Mouse (Mus musculus) CH12.LX (cell line): Measurements from ENCODE around the gene Gm10428.

Experiments used
- MAX ChIP-seq: IDR thresholded peaks from 2 replicates; pipeline ENCODE4 v1.6.1; 2011; ENCODE audit warnings: low read length, improper control_type of control experiment
- NELFE ChIP-seq: IDR thresholded peaks from 2 replicates; pipeline ENCODE4 v1.6.1; 2011; ENCODE audit warnings: low read depth, low read length, improper control_type of control experiment
- NRF1 ChIP-seq: IDR thresholded peaks from 2 replicates; pipeline ENCODE4 v1.6.1; 2014; ENCODE audit warnings: low read depth, mild to moderate bottlenecking, inconsistent platforms, low read length, improper control_type of control experiment, moderate library complexity
- TCF12 ChIP-seq: IDR thresholded peaks from 2 replicates; pipeline ENCODE4 v1.6.1; 2014; ENCODE audit warnings: low read depth, mild to moderate bottlenecking, inconsistent platforms, low read length, improper control_type of control experiment

DNA sequence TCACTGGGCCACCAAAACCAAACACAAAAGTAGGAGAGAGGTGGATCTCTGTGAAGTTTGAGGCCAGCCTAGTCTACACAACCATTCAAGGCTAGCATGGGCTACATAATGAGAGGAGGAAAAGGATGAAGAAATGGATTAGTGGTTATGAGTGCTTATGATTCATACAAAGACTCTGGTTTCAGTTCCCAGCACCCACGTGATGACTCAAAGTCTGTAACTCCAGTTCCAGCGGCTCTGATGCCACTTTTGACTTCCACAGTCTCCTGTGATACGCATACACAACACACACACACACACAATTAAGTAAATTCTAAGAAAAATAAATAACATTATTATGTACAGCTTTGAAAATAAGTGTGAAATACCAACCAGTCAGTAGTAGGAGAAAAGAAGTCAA, 20.2 kb upstream of the Gm10428 start:
- TF ChIP-seq MAX = no peak
- TF ChIP-seq NRF1 = no peak
- no peak for TF ChIP-seq NELFE
- no peak for TF ChIP-seq TCF12
